Mouse (Mus musculus): ENCODE results near the gene Fxyd4. TPM values are rescaled to one million over a fixed set of nuclear protein-coding genes. Genes with fewer than 3 reads are reported as not detected.

The Fxyd4 gene
- total RNA-seq (2021) = not detected

DNA sequence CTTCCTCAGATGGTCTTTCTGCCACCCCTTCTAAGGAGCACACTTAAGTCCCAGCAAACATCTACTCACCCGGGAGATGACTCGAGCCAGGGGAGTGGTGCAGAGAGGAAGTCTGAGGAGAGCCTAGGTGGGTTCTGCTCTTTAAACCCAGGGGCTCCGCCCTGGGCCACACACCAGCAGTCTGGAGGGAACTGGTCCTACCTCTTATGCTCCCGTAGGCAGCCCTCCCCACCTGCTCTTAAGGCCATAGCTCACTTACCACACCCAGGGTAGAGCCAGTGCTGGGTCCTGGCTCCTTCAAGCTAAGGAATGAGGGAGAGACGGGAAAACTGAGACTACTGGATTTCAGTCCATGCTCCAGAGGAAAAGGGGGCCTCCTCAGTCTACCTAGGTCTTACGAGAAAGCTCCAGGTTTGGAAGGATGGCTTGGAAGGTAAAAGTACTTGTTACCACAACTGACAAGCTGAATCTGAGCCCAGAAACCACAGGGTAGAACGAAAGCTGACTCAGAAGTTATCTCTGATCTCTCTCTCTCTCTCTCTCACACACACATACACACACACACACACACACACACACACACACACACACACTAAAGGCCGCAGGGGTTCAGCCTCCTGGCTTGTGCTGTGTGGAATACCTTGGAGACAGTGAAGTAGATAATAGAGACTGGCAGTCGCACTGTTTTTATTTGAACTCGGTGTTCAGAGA is at the start of gene Fxyd4:
TSS of gene Fxyd4 (minus strand) at position 471 of the 711 bp plus-strand sequence.
- DNase-seq = no peak

DNA sequence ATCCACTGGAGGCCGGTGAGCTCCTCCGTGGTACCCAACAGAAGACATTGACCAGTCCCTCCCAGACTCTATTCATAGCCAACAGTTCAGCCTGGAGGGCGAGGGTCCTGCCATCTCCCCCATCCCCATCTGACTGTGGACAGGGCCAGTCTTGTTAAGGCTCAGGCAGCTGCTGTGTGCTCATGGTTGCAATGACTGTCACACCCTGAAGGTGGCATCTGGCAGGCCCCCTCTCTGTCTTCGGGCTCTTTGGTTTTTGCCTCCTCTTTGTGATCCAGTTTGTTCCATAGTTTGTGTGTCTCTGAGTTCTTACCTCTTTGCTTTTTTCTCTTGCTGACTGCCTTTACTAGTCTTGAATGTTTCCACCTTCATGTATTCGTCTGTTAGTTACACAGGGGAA is 49.7 kb upstream of the Fxyd4 start:
- DNase-seq = no peak

DNA sequence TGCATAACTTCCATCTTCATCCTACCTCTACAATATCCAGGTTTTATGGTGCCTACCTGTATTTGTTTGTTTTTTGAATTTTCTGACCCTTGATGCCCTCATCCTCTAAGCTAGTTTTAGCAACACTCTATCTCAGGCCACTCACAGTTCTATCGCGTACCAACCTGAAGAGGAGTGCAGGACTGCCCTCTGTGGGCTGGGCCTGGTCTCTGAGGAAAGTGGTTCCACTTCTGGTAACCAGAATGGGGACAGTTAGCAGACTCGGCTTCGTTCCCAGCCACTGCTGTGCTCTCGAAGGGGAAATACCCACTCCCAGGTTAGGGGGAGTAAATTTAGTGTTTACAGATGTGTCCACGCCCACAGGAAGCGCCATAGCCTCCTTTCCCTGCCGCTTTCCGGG is 29.2 kb upstream of the Fxyd4 start:
- no peak for DNase-seq

DNA sequence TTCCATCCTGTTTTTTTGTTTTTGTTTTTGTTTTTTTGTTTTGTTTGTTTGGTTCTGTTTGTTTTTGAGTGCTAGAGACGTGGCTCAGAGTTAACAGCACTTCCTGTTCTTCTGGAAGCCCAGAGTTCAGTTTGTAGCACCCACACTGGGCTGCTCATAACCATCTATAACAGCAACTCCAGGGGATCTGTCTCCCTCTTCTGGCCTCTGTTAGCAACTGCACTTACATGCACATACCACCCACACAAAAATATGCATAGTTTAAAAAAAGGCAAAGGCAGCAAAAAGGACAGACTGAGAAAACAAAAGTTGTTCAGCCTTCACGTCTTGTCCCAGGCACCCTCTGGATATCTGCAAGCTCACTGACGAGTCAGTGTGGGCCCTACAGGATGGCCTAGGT is 25.7 kb upstream of the Fxyd4 start:
- DNase-seq = no peak

DNA sequence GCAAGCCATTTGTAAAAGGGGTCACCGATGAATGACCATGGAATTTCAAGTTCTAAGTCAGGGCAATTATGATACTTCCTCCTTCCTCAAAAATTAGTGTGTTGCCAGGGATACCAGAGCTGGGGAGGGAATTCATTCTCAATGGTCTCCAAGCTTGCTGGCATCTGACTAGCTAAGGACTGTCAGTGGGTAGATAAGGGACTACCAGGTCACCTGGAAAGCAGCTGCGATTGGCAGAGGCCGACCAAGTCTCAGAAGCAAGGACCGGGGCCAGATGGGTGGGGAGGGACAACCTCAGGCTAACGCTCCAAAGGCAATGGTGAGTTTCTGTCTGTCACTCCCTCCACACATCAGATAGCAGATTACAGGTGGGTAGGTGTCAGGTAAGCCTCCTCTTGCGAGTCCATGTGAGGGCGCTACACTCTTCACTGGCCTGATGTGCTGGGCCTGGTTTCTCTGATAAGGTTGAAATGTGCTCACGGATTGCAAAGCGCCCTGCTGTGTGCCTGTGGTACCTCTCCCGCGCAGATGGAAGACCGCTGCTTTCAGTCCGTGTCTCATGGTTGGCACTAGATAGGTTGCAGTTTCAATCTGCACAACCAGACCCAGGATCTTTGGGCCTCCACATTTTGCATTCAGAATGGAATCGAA is 19.5 kb upstream of the Fxyd4 start:
- no peak for DNase-seq

DNA sequence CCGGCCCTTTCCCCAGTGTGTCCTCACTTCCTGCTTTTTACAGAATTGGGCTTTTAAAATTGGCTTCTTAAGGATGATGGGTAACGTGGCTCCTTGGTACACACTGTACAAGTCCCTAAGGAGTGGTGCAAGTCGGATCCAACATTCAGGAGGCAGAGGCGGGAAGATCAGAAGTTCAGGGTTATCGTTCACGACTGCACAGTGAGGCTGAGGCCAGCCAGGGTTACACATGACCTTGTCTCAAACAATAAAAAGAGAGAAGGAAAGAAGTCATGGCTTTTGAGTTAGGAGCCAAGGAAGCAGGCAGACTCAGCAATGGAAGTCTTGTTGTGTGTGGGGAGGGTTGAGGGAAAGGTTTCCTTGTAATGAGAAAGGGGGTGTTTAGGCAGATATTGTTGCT is 18.7 kb upstream of the Fxyd4 start:
- no peak for DNase-seq

DNA sequence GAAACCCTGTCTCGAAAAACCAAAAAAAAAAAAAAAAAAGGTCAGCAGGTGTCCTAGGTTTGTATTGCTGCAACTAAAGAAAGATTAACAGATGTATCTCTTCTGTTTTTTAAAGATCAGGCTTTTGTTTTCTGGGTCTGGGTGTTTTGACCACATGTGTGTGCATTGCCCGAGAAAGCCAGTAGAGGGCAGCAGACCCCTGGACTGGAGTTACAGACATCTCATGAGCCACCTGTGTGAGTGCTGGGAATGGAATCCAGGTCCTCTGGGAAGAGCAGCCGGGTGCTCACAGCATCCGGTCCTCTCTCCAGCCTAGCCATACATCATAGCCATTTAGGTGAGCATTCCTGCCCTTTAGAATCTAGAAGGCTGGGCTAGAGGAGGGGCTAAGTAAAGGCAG is 14.8 kb upstream of the Fxyd4 start:
- no peak for DNase-seq

DNA sequence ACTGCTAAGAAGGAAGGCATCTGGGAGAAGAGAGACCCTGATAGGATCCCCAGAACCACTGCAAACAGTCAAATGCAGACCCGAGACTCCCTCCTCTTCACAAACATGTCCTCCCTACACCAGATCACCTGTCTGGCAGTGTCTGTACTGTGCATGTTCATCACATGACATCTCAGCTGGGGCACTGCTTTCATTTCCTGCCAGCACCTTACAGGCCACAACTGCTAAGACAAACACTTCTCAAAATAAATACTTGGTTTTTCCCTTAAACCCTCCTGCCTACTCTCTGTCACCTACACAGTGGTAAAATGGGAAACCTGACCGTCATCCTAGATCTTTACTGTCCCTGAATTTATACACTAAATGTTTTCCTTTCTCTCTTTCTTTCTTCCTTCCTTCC is 6.4 kb upstream of the Fxyd4 start:
- DNase-seq = no peak

DNA sequence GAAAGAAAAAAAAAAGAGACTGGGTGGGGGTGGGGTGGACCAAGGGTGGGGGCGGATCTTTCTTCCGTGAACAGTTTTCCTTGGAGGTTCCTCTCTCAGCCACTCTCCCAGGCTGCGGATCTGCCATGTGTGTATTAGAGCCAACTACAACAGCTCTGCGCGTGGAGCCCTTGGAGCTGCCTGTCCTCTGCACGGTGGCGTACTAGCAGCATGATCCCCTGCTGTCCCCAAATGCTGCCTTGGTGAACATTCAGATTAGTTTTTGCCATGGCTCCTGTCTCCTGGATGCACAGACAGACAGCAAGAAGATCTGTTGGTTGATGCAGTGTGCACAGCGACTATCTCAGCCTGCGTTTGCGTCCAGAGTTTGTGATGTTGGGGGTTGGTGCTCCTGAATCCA is 5.3 kb upstream of the Fxyd4 start:
- peak; percentile 45 to 64 for DNase-seq

DNA sequence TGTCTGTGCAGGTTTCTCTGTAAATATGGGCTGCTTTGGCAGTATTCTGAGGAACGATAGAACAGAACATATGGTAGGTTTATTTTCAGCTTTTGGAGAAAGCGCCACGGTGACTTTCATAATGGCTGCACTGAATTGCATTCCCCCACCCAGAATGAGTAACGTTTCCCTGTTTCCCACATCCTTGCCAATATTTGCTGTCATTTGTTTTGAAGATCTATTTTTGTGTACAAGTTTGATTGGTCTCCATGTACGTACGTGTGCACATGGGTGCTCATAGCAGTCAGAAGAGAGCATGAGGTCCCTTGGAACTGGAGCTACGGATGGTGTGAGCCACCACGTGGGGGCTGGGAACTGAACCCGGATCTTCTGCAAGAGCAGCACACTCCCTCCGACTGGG is 1.5 kb upstream of the Fxyd4 start:
- no peak for DNase-seq

DNA sequence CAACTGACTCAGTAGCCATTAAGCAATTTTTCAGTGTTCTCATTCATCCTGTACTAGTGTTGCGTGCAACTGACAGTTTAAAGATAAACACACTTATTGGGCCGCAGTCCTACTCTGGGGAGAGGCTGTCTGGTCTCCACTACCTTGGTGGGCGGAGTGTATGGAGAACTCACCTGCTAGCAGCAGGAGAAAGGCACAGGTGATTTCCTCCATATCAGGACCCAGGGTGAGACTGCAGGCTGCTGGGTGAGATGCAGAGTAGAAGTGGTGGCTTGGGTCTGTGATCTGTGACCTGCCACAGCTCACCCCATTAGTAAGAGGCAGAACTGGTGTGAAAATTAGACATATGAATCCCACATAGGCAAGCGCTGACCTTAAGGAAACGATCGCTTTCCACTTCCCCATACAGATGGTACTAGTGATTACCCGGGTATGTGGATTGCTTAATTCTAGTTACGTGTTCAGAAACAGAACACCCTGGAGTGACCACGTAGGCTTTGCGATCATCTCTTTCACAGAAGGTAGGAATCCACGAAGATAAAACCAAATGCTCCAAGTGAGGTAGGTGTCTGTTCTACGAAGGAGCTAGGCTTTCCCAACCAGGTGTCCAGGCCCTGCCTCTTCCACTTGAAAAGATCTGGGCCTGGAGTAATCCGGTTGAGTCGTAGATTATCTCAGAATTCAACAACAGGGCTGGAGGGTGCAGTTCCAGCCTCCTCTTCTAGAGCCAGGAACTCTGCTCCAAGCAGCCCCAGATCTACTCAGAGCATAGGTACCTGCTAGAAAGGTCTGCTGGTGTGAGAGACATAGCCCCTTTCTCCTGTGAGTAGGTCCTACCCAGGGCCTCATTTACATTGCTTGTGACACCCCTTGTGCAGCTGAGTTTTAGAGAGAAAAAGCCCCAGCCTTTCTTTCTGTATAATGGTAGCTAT is 1.5 kb downstream of the Fxyd4 start:
- no peak for DNase-seq

DNA sequence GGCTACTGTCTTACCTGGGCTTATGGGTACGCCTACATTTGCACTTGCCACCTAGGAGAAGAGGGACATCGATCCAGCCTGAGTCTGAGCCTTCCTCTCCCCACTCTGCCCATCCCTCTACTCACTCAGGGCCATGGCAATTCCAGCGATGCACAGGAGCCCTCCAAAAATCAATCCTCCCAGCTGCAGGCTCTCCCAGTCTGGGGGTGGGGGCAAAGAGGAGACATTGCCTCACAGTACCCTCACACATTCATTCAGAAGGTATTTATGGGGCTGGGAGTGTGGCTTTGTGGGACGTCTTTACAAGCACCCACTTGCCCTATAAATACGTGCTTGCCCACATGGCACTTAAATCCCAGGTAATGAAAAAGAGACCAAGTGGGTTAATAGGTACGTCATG is 3.2 kb downstream of the Fxyd4 start:
- no peak for DNase-seq

DNA sequence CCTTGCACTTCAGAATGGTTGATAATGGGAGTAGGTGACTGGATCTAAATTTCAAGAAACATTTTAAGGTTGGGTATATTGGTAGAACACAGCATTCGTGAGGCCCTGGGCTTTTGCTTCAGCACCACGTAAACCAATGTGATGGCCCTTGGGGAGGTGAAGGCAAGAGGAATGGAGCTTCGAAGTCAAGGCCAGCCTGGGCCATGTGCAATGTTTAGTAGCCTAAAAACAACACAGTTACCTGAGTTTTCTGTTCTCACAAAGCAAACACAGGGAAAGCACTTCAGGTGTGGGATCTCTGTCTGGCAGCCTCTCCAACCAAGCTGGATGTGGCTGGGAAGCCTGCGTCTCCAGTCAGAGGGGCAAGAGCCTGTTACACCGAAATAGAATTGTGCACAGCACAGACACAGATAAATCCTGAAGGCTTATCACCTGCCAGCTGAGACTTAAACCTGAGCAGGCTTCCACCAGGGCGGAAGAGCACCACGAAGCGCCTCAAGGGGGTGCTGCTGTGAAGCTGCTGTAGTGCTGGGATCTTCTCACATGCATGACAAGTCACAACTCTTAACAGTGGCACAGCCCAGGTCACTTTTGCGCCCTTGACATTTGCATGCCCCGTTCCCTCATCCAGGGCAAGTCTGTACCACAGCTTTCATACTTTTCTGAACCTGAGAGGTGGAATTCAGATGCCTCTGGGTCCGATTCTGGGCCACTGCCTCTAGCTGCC is 5.0 kb downstream of the Fxyd4 start:
- DNase-seq = no peak

DNA sequence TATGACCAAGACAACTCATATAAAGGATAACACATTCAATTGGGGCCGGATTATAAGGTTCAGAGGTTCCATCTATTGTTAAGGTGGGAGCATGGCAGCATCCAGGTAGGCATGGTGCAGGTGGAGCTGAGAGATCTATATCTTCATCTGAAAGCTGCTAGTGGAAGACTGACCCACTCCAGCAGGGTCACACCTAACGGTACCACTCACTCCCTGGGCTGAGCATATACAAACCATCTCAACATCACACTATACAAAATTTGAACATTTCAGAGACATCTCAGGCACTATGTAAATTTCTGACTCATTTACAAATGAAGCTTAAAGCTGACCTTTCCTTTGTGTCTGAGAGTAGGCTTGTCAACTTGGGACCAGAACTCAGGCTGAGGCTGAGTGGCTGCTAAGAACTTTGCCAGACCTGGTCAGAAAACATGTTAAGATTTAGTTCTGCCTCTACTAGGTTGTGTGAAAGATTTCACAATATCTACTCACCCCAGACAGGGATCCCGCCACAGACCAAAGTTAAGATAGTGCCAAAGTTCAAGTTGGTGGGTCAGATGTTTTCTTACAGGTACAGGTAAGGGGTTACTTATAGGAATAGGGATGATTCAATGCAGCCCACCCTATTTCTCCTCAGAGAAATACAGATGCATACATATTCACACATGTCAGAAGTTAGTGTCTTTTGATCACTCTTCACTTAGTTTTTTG is 7.4 kb downstream of the Fxyd4 start:
- no peak for DNase-seq

DNA sequence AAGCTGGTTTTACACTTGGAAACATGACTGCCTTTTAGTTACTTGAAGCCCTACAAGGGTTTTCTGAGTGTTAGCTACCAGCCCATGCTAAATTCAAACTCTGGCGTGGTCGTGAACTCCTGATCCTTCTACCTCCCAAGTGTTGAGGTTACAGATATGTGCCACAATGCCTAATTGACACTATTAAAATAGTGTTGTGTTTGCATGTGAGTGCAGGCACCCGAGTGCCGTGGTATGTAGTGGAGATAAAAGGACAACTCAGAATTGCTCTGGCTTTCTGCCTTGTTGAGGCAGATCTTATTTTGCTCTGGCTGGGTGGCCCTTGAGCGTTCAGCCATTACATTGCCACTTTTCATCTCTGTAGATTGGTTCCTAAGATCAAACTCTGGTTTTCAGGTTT is 8.7 kb downstream of the Fxyd4 start:
- no peak for DNase-seq

DNA sequence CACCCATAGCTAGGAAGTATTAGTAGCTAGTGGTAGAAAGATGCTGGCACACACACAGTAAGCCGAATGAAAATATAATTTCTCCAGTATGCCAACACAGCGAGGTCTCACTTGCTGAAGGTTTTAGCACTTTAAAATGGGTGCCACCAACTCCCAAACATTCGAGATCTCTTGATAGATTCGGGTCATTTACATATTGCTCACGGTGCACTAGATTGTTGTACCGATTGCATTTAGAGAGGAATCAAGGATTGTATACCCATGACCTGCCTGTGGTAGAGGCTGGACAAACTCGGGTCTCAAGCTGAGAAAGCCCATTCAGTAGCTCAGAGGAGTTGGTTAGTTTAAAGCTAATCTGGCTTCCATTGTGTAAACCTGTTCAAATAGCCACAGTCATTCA is 9.5 kb downstream of the Fxyd4 start:
- DNase-seq = no peak

DNA sequence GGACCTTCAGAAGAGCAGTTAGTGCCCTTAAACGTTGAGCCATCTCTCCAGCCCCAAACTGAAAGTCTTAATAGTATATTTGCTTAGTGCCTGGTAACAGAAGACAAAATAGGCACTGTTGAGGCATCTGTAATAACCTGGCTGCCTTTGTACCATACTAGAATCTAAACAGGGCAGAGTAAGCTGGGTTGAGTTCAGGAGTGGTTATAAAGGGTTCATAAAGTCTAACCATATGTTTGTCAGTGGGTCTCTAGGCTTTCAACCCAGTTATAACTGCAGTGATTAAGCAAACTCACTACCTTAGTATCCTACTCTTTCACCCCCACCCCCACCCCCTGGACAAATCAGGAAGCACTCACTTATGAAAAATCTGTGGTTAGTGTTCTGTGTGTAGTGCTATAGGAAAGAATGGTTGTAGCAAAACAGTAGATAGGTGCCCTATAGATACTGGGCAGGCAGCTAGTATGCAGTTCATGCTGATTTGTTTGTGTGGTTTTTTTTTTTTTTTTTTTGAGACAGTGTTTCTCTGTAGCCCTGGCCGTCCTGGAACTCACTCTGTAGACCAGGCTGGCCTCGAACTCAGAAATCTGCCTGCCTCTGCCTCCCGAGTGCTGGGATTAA is 10.5 kb downstream of the Fxyd4 start:
- no peak for DNase-seq

DNA sequence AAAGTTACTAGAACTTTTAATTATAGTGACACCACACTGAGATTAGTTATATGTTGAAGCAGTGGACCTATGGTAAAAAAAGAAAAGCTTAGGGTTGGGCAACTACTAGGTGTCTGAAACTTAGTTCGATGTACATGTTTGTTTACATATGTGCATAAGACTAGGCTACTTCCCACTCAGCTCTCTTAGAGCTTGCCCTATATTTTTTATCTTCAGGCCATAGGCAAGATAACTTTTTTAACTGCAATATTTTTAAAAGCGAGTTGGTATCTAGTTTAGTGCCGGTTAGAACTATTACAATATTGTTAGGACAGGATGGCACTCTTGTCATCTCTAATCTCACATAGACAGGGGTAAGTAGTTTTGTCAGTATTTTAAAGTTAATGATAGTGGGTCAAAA is 15.5 kb downstream of the Fxyd4 start:
- no peak for DNase-seq

DNA sequence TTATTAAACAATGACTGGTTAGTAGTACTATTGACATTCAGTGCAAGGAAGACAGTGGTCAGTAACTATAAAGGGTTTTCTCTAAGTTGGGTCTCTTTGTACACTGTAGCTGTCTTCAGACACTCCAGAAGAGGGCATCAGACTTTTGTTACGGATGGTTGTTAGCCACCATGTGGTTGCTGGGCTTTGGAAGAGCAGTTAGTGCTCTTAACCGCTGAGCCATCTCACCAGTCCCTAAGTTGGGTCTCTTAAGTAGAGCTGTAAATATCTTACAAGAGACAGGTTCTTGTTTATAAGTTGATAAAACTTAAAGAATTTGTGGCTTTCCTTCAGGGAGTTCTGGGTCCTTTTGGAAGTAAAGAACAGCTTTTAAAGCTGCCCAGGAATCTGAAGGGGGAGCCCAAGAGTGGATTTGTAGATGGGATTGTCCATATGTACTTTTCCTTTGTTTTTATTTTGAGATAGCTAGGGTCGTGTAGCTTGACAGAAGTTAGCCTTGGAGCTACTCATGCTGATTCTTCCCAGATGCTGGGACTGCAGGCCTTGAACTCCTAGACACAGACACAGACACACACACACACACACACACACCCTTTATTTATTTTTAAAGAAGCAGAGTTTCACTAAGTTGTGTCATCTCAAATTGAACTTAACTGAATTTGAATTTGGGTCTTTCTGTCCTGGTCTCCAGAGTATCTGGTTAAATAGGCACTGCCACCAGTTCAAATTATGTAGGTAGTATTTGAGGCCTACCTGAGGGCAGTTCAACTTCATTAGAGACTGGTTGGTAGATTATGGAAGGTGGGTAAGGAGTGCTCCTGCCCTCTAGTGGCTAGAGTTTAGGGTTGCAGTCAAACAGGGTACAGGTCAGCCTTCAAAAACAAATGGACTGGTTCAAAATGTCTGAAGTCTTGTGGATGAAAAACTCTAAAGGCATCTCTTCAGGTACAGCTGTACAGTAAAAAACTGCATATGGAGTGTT is 16.5 kb downstream of the Fxyd4 start:
- no peak for DNase-seq

DNA sequence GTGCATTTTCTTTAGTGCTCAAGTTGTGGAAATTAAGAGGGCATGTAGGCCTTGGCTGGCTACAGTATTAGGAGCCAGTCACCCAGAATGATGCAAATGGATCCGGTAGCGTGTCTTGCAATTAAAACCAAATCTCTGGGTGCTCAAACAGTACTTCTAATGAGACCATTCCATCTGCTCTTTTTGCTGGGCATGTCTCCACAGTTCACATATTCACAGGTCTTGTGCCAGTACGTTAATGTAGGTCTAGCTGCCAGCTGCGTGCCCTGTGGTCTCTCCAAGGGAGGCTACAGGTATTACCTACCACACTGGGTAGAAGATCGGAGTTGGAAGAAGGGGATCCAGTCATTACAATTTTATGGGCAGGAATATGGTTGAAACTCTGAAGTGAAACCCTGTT is 19.4 kb downstream of the Fxyd4 start:
- DNase-seq = no peak

Measured in layer of hippocampus, postnatal 36 days (tissue).